Mouse (Mus musculus) cortical plate, adult 2 months (tissue): ENCODE results near the gene Arhgap32. TPM values are rescaled to one million over a fixed set of nuclear protein-coding genes. Genes with fewer than 3 reads are reported as not detected.
"Not testable (repeated sequence)": the region's sequence is repeated elsewhere in the genome, so short reads cannot be mapped to it uniquely, and the experiment has no call there.

ENCODE experiments used
- H3K27ac ChIP-seq: fragments of 200-500 bp; 2 replicates; pipeline ENCODE4 v1.5.1; 2012; ENCODE audit warnings: low read length, control low read depth, inconsistent platforms; ENCODE audit not compliant: insufficient read depth
- H3K4me1 ChIP-seq: fragments of 200-500 bp; 2 replicates; pipeline ENCODE4 v1.6.1; 2011; ENCODE audit warnings: low read length; ENCODE audit not compliant: control insufficient read depth, insufficient read depth
- H3K4me3 ChIP-seq: fragments of 200-500 bp; 2 replicates; pipeline ENCODE4 v1.5.1; 2011; ENCODE audit warnings: mild to moderate bottlenecking, low read length, control low read depth; ENCODE audit not compliant: insufficient read depth
- CTCF ChIP-seq: fragments of 200-500 bp; IDR thresholded peaks from 2 replicates; pipeline ENCODE4 v1.5.1; 2011; ENCODE audit warnings: mild to moderate bottlenecking, control low read depth, low read length; ENCODE audit not compliant: insufficient read depth; ENCODE audit errors: extremely low read depth
- POLR2A ChIP-seq: fragments of 200-500 bp; IDR thresholded peaks from 2 replicates; pipeline ENCODE4 v1.6.1; 2011; ENCODE audit warnings: mild to moderate bottlenecking, low read length, control low read depth; ENCODE audit not compliant: insufficient read depth; ENCODE audit errors: extremely low read depth
- polyA plus RNA-seq: library from polyadenylated mRNA; depleted of rRNA; stranded (reverse); fragments of >200 nt; gene quantifications from 2 replicates; pipeline ENCODE4 v1.2.3, GENCODE M21; 2012

Arhgap32 gene
- polyA plus RNA-seq, 1 experiment, result 62.2 TPM

GRCm38 (mm10) chr9:32100561-32100960 is 15.4 kb upstream of the Arhgap32 start:
- TF ChIP-seq POLR2A (no peak), CTCF (no peak)
- peaks cover 7% of the 10 kb centered on the region for H3K4me1 ChIP-seq
- H3K4me3 ChIP-seq, result no peak overlapping the region
- H3K27ac ChIP-seq, result no peak overlapping the region

GRCm38 (mm10) chr9:32101488-32101887 is 14.4 kb upstream of the Arhgap32 start:
- Histone ChIP-seq H3K4me3 (no peak overlapping the region), H3K27ac (no peak overlapping the region), H3K4me1 (peaks cover 5% of the 10 kb centered on the region)
- TF ChIP-seq CTCF (no peak), POLR2A (no peak)

- Histone ChIP-seq H3K27ac (no peak overlapping the region), H3K4me1 (peaks cover 4% of the 10 kb centered on the region), H3K4me3 (no peak overlapping the region)
- TF ChIP-seq POLR2A (no peak), CTCF (no peak)
Measured at GRCm38 (mm10) chr9:32104670-32105069, 11.3 kb upstream of the Arhgap32 start.

- Histone ChIP-seq H3K4me3 (no peak overlapping the region), H3K4me1 (no peaks in the 10 kb centered on the region)
- TF ChIP-seq POLR2A, result no peak
- TF ChIP-seq CTCF, result no peak
Measured at GRCm38 (mm10) chr9:32110376-32110775, 5.6 kb upstream of the Arhgap32 start.

GRCm38 (mm10) chr9:32116272-32116671 is 336 bp downstream of the Arhgap32 start:
- Histone ChIP-seq H3K4me3 (no peak overlapping the region), H3K27ac (no peak overlapping the region), H3K4me1 (peaks cover 8% of the 10 kb centered on the region)
- TF ChIP-seq POLR2A (no peak), CTCF (no peak)

More at GRCm38 (mm10) chr9:32110376-32110775, 5.6 kb upstream of the Arhgap32 start:
- no peak overlapping the region for H3K27ac ChIP-seq

GRCm38 (mm10) chr9:32117876-32118275 is 1.9 kb downstream of the Arhgap32 start:
- no peak for TF ChIP-seq CTCF
- TF ChIP-seq POLR2A, result no peak
- H3K4me1 ChIP-seq, result peaks cover 8% of the 10 kb centered on the region
- no peak overlapping the region for H3K4me3 ChIP-seq
- peak overlapping the region; percentile 77; the same call in 1 of the 2 replicates for H3K27ac ChIP-seq

- Histone ChIP-seq H3K4me3 (no peak overlapping the region), H3K27ac (peak overlapping the region; percentile 67; the same call in 1 of the 2 replicates), H3K4me1 (peaks cover 8% of the 10 kb centered on the region)
- no peak for TF ChIP-seq POLR2A
- TF ChIP-seq CTCF, result no peak
Measured at GRCm38 (mm10) chr9:32118433-32118832, 2.5 kb downstream of the Arhgap32 start.

- H3K4me1 ChIP-seq, result peaks cover 8% of the 10 kb centered on the region
- no peak overlapping the region for H3K27ac ChIP-seq
- TF ChIP-seq POLR2A, result no peak
- no peak for TF ChIP-seq CTCF
- H3K4me3 ChIP-seq, result no peak overlapping the region
Measured at GRCm38 (mm10) chr9:32119586-32119985, 3.6 kb downstream of the Arhgap32 start.

GRCm38 (mm10) chr9:32120162-32120561 is 4.2 kb downstream of the Arhgap32 start:
- Histone ChIP-seq H3K27ac (no peak overlapping the region), H3K4me1 (peaks cover 8% of the 10 kb centered on the region), H3K4me3 (no peak overlapping the region)
- TF ChIP-seq POLR2A (no peak), CTCF (no peak)

GRCm38 (mm10) chr9:32121271-32121670 is 5.3 kb downstream of the Arhgap32 start:
- not testable (repeated sequence) for H3K27ac ChIP-seq, H3K4me3 ChIP-seq, H3K4me1 ChIP-seq
